In the genomic region with DNA sequence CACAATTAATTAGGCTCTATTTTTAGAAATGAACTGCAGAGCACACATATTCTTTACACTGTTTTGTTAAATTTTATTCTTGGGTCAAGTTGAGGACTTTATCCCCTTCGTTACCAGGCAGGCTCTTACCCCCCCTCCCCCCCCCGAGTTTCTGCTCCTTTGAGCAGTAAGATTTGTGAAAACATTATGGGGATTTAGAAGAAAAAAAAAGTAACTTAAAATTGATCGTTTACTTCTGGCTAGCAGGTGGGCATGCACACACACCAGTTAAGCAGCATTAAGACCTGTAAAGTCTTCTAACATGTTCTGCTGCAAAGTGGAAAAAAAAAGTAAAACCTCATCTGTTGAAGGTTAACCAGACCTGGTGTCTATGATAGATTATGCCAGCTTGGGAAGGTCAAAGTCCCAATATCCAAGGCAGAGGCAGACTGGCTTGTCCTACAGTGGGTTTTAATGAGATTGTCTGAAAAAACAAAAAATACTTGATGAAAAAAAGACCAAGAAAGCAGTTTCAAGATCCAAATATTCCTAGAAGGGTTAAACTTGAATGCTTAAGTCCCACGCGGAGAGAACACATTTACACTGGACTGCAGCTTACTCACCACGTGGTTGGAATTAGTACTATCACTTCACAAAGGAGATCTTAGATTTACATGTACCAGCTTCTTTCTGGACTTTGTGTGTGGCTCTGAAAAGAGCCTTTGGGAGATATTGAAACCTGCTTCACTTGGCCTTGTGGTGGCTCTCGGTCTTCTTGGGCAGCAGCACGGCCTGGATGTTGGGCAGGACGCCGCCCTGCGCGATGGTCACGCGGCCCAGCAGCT, we compare ENCODE assay signal across 8 mouse cellular contexts. TPM values are rescaled to one million over a fixed set of nuclear protein-coding genes. Genes with fewer than 3 reads are reported as not detected.
DNase-seq lines count a peak whose midpoint lies in the region; ATAC-seq and TF ChIP-seq lines count a peak whose summit lies in the region.

No protein-coding gene starts in this region.

- no peaks in the 10 kb centered on the region for H3K9me3 ChIP-seq in heart, postnatal 0 days (replicated peaks; ENCODE audit: control insufficient read depth, low read length)
- H3K9me3 ChIP-seq in intestine, embryonic 15.5 days = no peaks in the 10 kb centered on the region
- no peaks in the 10 kb centered on the region for H3K9me3 ChIP-seq in midbrain, embryonic 10.5 days (replicated peaks)

- H3K4me3 ChIP-seq in heart, postnatal 0 days (ENCODE audit: low read depth, low read length) = peak overlapping the region; percentile 47
- H3K4me3 ChIP-seq in brown adipose tissue, adult 24 weeks (ENCODE audit: insufficient read depth, low read depth, low read length) = peak overlapping the region; percentile 39
- H3K4me3 ChIP-seq in intestine, embryonic 15.5 days (replicated peaks) = peak overlapping the region; percentile 37
- H3K4me3 ChIP-seq in midbrain, embryonic 10.5 days = peak overlapping the region; percentile 58

- peak overlapping the region; percentile 52 for H3K9ac ChIP-seq in heart, postnatal 0 days (replicated peaks; ENCODE audit: low read depth, low read length)
- H3K9ac ChIP-seq in intestine, embryonic 15.5 days = peak overlapping the region; percentile 51

- no peak for TF ChIP-seq CTCF in heart, postnatal 0 days (IDR thresholded peaks at IDR 0.05; ENCODE audit: low read depth)

- H3K27ac ChIP-seq in heart, postnatal 0 days (ENCODE audit: low read depth) = peak overlapping the region; percentile 55; the same call in 1 of the 2 replicates
- H3K27ac ChIP-seq in brown adipose tissue, adult 24 weeks (replicated peaks; ENCODE audit: low read depth, low read length) = no peak overlapping the region
- peak overlapping the region; percentile 81 for H3K27ac ChIP-seq in intestine, embryonic 15.5 days
- H3K27ac ChIP-seq in midbrain, embryonic 10.5 days (replicated peaks) = peak overlapping the region; percentile 93

- TF ChIP-seq EP300 in heart, postnatal 0 days (IDR thresholded peaks at IDR 0.05; ENCODE audit: low read depth) = no peak

- peak overlapping the region; percentile 52 for H3K4me2 ChIP-seq in heart, postnatal 0 days (ENCODE audit: low read depth, low read length)
- peak overlapping the region; percentile 55 for H3K4me2 ChIP-seq in intestine, embryonic 15.5 days (replicated peaks)

- WGBS in heart, postnatal 0 days = 3% methylated on average over 12 of the region's 14 CpGs
- WGBS in intestine, embryonic 15.5 days = under 1% methylated on average over 14 of the region's 14 CpGs
- WGBS in midbrain, embryonic 10.5 days = under 1% methylated on average over 14 of the region's 14 CpGs

- peaks cover 8% of the 10 kb centered on the region; the same call in 1 of the 2 replicates for H3K4me1 ChIP-seq in heart, postnatal 0 days (ENCODE audit: control insufficient read depth, insufficient read depth)
- peaks cover 3% of the 10 kb centered on the region; the same call in 1 of the 2 replicates for H3K4me1 ChIP-seq in brown adipose tissue, adult 24 weeks (ENCODE audit: control insufficient read depth, insufficient read depth, insufficient read length, low read length)
- 0 out of 2 replicates have a peak, but pooled peaks cover 3% of the 10 kb centered on the region for H3K4me1 ChIP-seq in intestine, embryonic 15.5 days (replicated peaks)
- H3K4me1 ChIP-seq in midbrain, embryonic 10.5 days = peaks cover 32% of the 10 kb centered on the region

- H3K36me3 ChIP-seq in heart, postnatal 0 days (replicated peaks; ENCODE audit: control insufficient read depth, insufficient read depth, low read length) = no peaks in the 10 kb centered on the region
- no peaks in the 10 kb centered on the region for H3K36me3 ChIP-seq in intestine, embryonic 15.5 days
- no peaks in the 10 kb centered on the region for H3K36me3 ChIP-seq in midbrain, embryonic 10.5 days

- no peaks in the 10 kb centered on the region for H3K27me3 ChIP-seq in heart, postnatal 0 days (ENCODE audit: control insufficient read depth, insufficient read depth, low read length)
- H3K27me3 ChIP-seq in intestine, embryonic 15.5 days (replicated peaks) = no peaks in the 10 kb centered on the region
- no peaks in the 10 kb centered on the region for H3K27me3 ChIP-seq in midbrain, embryonic 10.5 days (ENCODE audit: low read depth, poor library complexity, severe bottlenecking)

- ATAC-seq in heart, postnatal 0 days (ENCODE audit: insufficient read depth, low read depth) = no peak; the same call in 1 of the 2 replicates
- peak; percentile 57 for ATAC-seq in intestine, embryonic 15.5 days

- intact Hi-C loops in heart, postnatal 36 days (cut with DNase I) = no loop called here
- intact Hi-C loops in gastrocnemius, postnatal 14 days (cut with DNase I; ENCODE audit: low total_unique reads) = loop anchor here (10.0 kb wide), 1 partner anchor 210 kb away; no protein-coding TSS in a partner anchor

- DNase-seq in heart, postnatal 0 days (ENCODE audit: low spot score) = no peak
- DNase-seq in heart, postnatal 36 days = no peak
- DNase-seq in midbrain, embryonic 10.5 days (ENCODE audit: low spot score) = peak; percentile 57
- DNase-seq in Muller cell, postnatal 12 days (ENCODE audit: inconsistent ontology term) = no peak
- no peak for DNase-seq in thymus, postnatal 14 days
- DNase-seq in gastrocnemius, postnatal 14 days = no peak

RNA-seq across cellular contexts. Expression of a gene that starts 0.7 kb away (rescaled TPM):
- 48.9 and 128 TPM in 2 replicates for total RNA-seq in heart, postnatal 0 days (2014; rRNA removed; ENCODE audit: low replicate concordance)
- 1.9 TPM in 1 of 2 replicates, not detected in the other for polyA plus RNA-seq in heart, postnatal 0 days (2015; fragmentation: Nextera tagmentation; extraction: Ambion mirVana)
- total RNA-seq in heart, postnatal 36 days (2021) = 10 to 100 TPM in 1 of 2 experiments, 1 to 10 TPM in 1; 2.3 to 12.5 TPM
- polyA plus RNA-seq in brown adipose tissue, adult 24 weeks (2012; ENCODE audit: insufficient read depth, insufficient read length, missing spikeins) = not detected in 2 replicates
- polyA plus RNA-seq in intestine, embryonic 15.5 days (2015; fragmentation: Nextera tagmentation; extraction: Ambion mirVana) = 3.0 and 7.8 TPM in 2 replicates
- polyA plus RNA-seq in midbrain, embryonic 10.5 days (2016; fragmentation: Nextera tagmentation; extraction: Ambion mirVana) = 10.6 and 11.4 TPM in 2 replicates
- 10 to 100 TPM; 45.8 to 69.2 TPM for total RNA-seq in gastrocnemius, postnatal 14 days (2021)

RNA-seq across cellular contexts. Expression of a gene that starts 1.0 kb away (rescaled TPM):
- 563 and 573 TPM in 2 replicates for total RNA-seq in heart, postnatal 0 days (2014; rRNA removed; ENCODE audit: low replicate concordance)
- 0.34 TPM in 1 of 2 replicates, not detected in the other for polyA plus RNA-seq in heart, postnatal 0 days (2015; fragmentation: Nextera tagmentation; extraction: Ambion mirVana)
- 10 to 100 TPM; 23.3 to 28.1 TPM for total RNA-seq in heart, postnatal 36 days (2021)
- not detected in 2 replicates for polyA plus RNA-seq in brown adipose tissue, adult 24 weeks (2012; ENCODE audit: insufficient read depth, insufficient read length, missing spikeins)
- 5.0 and 5.8 TPM in 2 replicates for polyA plus RNA-seq in intestine, embryonic 15.5 days (2015; fragmentation: Nextera tagmentation; extraction: Ambion mirVana)
- 9.4 and 9.7 TPM in 2 replicates for polyA plus RNA-seq in midbrain, embryonic 10.5 days (2016; fragmentation: Nextera tagmentation; extraction: Ambion mirVana)
- total RNA-seq in gastrocnemius, postnatal 14 days (2021) = 10 to 100 TPM; 80.3 to 90.2 TPM

RNA-seq across cellular contexts. Expression of a gene that starts 6.5 kb away (rescaled TPM):
- 29.3 and 34.1 TPM in 2 replicates for total RNA-seq in heart, postnatal 0 days (2014; rRNA removed; ENCODE audit: low replicate concordance)
- polyA plus RNA-seq in heart, postnatal 0 days (2015; fragmentation: Nextera tagmentation; extraction: Ambion mirVana) = 4.0 and 4.2 TPM in 2 replicates
- 10 to 100 TPM; 15.8 to 18.6 TPM for total RNA-seq in heart, postnatal 36 days (2021)
- 1.9 and 6.6 TPM in 2 replicates for polyA plus RNA-seq in brown adipose tissue, adult 24 weeks (2012; ENCODE audit: insufficient read depth, insufficient read length, missing spikeins)
- 21.0 and 23.6 TPM in 2 replicates for polyA plus RNA-seq in intestine, embryonic 15.5 days (2015; fragmentation: Nextera tagmentation; extraction: Ambion mirVana)
- polyA plus RNA-seq in midbrain, embryonic 10.5 days (2016; fragmentation: Nextera tagmentation; extraction: Ambion mirVana) = 51.3 and 52.5 TPM in 2 replicates
- total RNA-seq in gastrocnemius, postnatal 14 days (2021) = 10 to 100 TPM; 46.4 to 49.7 TPM

RNA-seq across cellular contexts. Expression of a gene that starts 8.1 kb away (rescaled TPM):
- total RNA-seq in heart, postnatal 0 days (2014; rRNA removed; ENCODE audit: low replicate concordance) = 658 and 1,026 TPM in 2 replicates
- polyA plus RNA-seq in heart, postnatal 0 days (2015; fragmentation: Nextera tagmentation; extraction: Ambion mirVana) = 7.6 and 7.9 TPM in 2 replicates
- 10 to 100 TPM; 10.3 to 10.5 TPM for total RNA-seq in heart, postnatal 36 days (2021)
- polyA plus RNA-seq in brown adipose tissue, adult 24 weeks (2012; ENCODE audit: insufficient read depth, insufficient read length, missing spikeins) = not detected in 2 replicates
- polyA plus RNA-seq in intestine, embryonic 15.5 days (2015; fragmentation: Nextera tagmentation; extraction: Ambion mirVana) = 23.9 and 40.6 TPM in 2 replicates
- 64.8 and 64.9 TPM in 2 replicates for polyA plus RNA-seq in midbrain, embryonic 10.5 days (2016; fragmentation: Nextera tagmentation; extraction: Ambion mirVana)
- 10 to 100 TPM; 40.6 to 42.0 TPM for total RNA-seq in gastrocnemius, postnatal 14 days (2021)

RNA-seq across cellular contexts. Expression of a gene that starts 8.4 kb away (rescaled TPM):
- total RNA-seq in heart, postnatal 0 days (2014; rRNA removed; ENCODE audit: low replicate concordance) = 1,225 and 1,316 TPM in 2 replicates
- polyA plus RNA-seq in heart, postnatal 0 days (2015; fragmentation: Nextera tagmentation; extraction: Ambion mirVana) = 1.7 and 3.1 TPM in 2 replicates
- 1 to 10 TPM; 7.2 to 9.7 TPM for total RNA-seq in heart, postnatal 36 days (2021)
- polyA plus RNA-seq in brown adipose tissue, adult 24 weeks (2012; ENCODE audit: insufficient read depth, insufficient read length, missing spikeins) = not detected in 2 replicates
- 9.6 and 9.9 TPM in 2 replicates for polyA plus RNA-seq in intestine, embryonic 15.5 days (2015; fragmentation: Nextera tagmentation; extraction: Ambion mirVana)
- 14.7 and 16.2 TPM in 2 replicates for polyA plus RNA-seq in midbrain, embryonic 10.5 days (2016; fragmentation: Nextera tagmentation; extraction: Ambion mirVana)
- 10 to 100 TPM; 41.8 to 44.7 TPM for total RNA-seq in gastrocnemius, postnatal 14 days (2021)
